Mouse (Mus musculus): Measurements from ENCODE around the gene Jam2.

Jam2 gene

DNA sequence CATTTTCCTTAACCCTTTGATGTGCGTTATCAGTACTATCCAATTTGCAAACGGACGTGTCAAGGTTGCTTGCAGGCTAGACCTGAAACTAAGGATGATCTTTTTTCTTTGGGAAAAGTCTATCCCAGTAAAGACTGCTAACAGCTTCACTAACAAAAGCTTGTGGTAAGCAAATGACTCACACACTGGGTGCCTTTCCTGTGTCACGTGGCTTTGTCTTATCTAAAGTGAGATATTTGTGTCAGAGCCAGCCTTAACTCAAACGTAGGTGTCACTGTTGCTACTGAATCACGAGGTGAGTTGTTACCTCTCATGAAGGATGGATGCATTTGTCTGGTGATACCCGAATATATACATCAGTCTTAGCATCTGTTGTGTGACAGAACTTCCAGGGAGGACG is 90.7 kb downstream of the Jam2 start:
- no peak for DNase-seq

DNA sequence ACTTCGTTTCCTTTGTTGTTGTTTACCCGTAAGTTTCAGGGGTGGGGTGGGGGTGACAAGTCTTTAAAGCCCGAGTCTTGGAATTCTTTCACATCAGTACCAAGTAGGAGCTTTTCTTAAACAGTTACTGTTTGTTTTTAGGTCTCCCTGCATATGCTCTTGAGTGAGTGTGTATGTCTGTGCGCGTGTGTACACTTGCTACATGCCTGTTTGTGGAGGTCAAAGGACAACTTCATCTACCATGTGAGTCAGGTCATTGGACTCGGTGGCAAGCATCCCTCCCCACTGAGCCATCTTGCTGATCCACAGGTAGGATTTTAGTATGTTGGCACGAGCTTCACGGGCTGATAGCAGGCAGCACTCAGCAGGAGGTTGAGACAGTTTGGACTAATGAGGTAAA is 99.9 kb downstream of the Jam2 start:
- DNase-seq = no peak

DNA sequence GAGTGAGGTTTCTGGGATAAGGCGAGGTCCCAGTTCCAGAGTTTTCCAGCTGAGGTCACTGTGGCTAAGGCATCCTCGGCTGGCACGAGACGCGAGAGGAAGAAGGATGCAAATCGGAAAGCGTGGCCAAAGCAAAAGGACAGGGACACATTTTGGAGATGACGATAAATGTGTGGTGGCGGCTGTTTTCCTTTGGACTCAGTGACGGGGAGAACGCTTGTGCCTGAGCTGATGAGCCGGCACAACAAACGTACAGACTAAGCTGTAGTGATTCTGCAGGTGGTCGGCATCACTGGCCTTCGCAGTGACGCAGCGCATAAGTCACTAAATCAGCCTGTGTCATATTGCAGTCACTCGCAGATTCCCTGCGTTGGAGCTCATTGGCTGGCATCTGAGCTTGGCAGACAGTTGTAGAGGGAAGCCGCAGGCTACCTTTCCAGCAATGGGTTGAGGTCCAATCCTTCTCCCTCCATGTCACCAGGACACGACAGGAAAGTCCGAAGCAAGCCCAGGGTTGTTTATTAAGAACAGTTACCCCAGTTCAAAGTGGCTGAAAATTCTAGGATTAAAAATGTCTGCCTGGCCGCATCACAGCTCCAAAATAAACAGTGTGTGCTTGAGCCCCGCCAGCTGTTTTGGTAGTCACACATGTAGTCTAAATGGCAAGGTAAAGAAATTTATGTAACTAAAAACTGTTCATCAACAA is 101.2 kb downstream of the Jam2 start:
- no peak for DNase-seq

Measured in thymus, postnatal 25 days (tissue).